Mouse (Mus musculus) megakaryocyte, embryonic 14.5 days (primary cell): ENCODE data around the gene Alg10b.

Experiments
- FLI1 ChIP-seq: IDR thresholded peaks from 2 replicates; pipeline ENCODE4 v1.6.1; 2012; ENCODE audit warnings: low read length, inconsistent platforms, mixed read lengths
- GATA1 ChIP-seq: IDR thresholded peaks from 3 replicates; pipeline ENCODE4 v1.6.1; 2012; ENCODE audit warnings: mixed read lengths, low read length, inconsistent platforms, borderline replicate concordance

DNA sequence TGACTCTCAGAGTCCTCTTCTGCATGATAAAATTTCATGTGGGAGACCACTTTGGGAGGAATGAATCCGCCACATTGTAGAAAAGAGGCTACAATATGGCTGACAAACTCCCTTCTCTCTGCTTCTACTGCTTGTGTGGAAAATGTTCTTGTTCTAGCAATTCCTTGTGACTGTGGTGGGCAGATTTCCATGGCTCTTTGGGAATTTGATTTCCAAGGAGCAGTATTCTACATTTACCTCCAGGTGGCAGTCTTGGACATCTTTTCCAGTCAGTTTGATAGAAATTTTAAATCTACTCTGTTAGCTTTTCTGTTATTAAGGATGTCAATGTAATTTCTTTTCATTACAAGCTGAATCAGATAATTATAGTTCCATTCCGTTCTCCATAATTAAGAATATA lies 13.5 kb downstream of the Alg10b start:
- TF ChIP-seq GATA1, result no peak
- no peak for TF ChIP-seq FLI1
